Mouse (Mus musculus) forebrain, embryonic 12.5 days (tissue): Measurements from ENCODE around the gene Pnkd. TPM values are rescaled to one million over a fixed set of nuclear protein-coding genes. Genes with fewer than 3 reads are reported as not detected.
A peak's percentile ranks its signal among the peaks of the same experiment; 100 is the strongest.
"Not testable (repeated sequence)": the region's sequence is repeated elsewhere in the genome, so short reads cannot be mapped to it uniquely, and the experiment has no call there.

ENCODE experiments used
- ATAC-seq: fragments of 200-750 bp; cut with Nextera tagmentation; 2 replicates; pipeline ENCODE4 v1.8.0; 2017; ENCODE audit warnings: moderate TSS enrichment; ENCODE audit not compliant: low FRiP score
- H3K27ac ChIP-seq: fragments of 300-500 bp; sonication (generic); 2 replicates; pipeline ENCODE4 v1.5.1; 2016; ENCODE audit warnings: mild to moderate bottlenecking
- H3K27me3 ChIP-seq: fragments of 300-500 bp; sonication (generic); 2 replicates; pipeline ENCODE4 v1.6.1; 2016; ENCODE audit warnings: mild to moderate bottlenecking
- H3K36me3 ChIP-seq: fragments of 300-500 bp; sonication (generic); replicated peaks from 2 replicates; pipeline ENCODE4 v1.6.1; 2016; ENCODE audit warnings: mild to moderate bottlenecking
- H3K4me1 ChIP-seq: fragments of 300-500 bp; sonication (generic); 2 replicates; pipeline ENCODE4 v1.6.1; 2016
- H3K4me2 ChIP-seq: fragments of 300-500 bp; sonication (generic); 2 replicates; pipeline ENCODE4 v1.6.1; 2016; ENCODE audit warnings: mild to moderate bottlenecking, moderate library complexity
- H3K4me3 ChIP-seq: fragments of 300-500 bp; sonication (generic); replicated peaks from 2 replicates; pipeline ENCODE4 v1.5.1; 2016; ENCODE audit warnings: mild to moderate bottlenecking
- H3K9ac ChIP-seq: fragments of 300-500 bp; sonication (generic); 2 replicates; pipeline ENCODE4 v1.6.1; 2016; ENCODE audit warnings: mild to moderate bottlenecking
- H3K9me3 ChIP-seq: fragments of 300-500 bp; sonication (generic); 2 replicates; pipeline ENCODE4 v1.6.1; 2016
- WGBS: fragments of 180-500 bp; shearing (Covaris S2); methylation state at CpG from one replicate; pipeline ENCODE4 v1.1.7; 2016; 5-methylcytosine and 5-hydroxymethylcytosine counted together
- polyA plus RNA-seq: library from polyadenylated mRNA; unstranded; fragments of >200 nt; fragmentation: Nextera tagmentation; extraction: Ambion mirVana; gene quantifications from 2 replicates; pipeline ENCODE4 v1.2.1, GENCODE M21; 2016

Gene Pnkd
- polyA plus RNA-seq, 1 experiment from 2014 or later = 87.5 TPM

- Histone ChIP-seq H3K27me3 (no peaks in the 10 kb centered on the region), H3K36me3 (no peaks in the 10 kb centered on the region; the same call in 1 of the 2 replicates), H3K27ac (no peak overlapping the region), H3K4me3 (no peak overlapping the region), H3K4me1 (peaks cover 13% of the 10 kb centered on the region; the same call in 1 of the 2 replicates), H3K9me3 (no peaks in the 10 kb centered on the region), H3K9ac (no peak overlapping the region), H3K4me2 (no peak overlapping the region)
- 94% methylated on average over 9 of the region's 9 CpGs for WGBS
- ATAC-seq = no peak
Observed at GRCm38 (mm10) chr1:74339917-74340316, 55.2 kb downstream of the Pnkd start.

- Histone ChIP-seq H3K4me1 (peaks cover 9% of the 10 kb centered on the region; the same call in 1 of the 2 replicates), H3K4me3 (no peak overlapping the region), H3K9me3 (no peaks in the 10 kb centered on the region), H3K27ac (no peak overlapping the region), H3K36me3 (no peaks in the 10 kb centered on the region; the same call in 1 of the 2 replicates), H3K9ac (no peak overlapping the region), H3K4me2 (no peak overlapping the region), H3K27me3 (no peaks in the 10 kb centered on the region)
- no peak for ATAC-seq
- 95% methylated on average over 6 of the region's 6 CpGs for WGBS
Observed at GRCm38 (mm10) chr1:74340361-74340764, 55.6 kb downstream of the Pnkd start.

GRCm38 (mm10) chr1:74340992-74341391, 56.3 kb downstream of the Pnkd start:
- H3K4me3 ChIP-seq, H3K4me2 ChIP-seq, H3K4me1 ChIP-seq, H3K27me3 ChIP-seq, H3K36me3 ChIP-seq, H3K9me3 ChIP-seq, ATAC-seq, H3K9ac ChIP-seq, H3K27ac ChIP-seq: not testable (repeated sequence)
- 85% methylated on average over 4 of the region's 4 CpGs for WGBS

- no peak overlapping the region for H3K4me2 ChIP-seq
- WGBS = 92% methylated on average over 7 of the region's 7 CpGs
- no peak overlapping the region for H3K9ac ChIP-seq
- H3K4me3 ChIP-seq = no peak overlapping the region
- no peaks in the 10 kb centered on the region for H3K27me3 ChIP-seq
- H3K4me1 ChIP-seq = peaks cover 6% of the 10 kb centered on the region; the same call in 1 of the 2 replicates
- no peaks in the 10 kb centered on the region for H3K9me3 ChIP-seq
- no peak for ATAC-seq
- no peak overlapping the region for H3K27ac ChIP-seq
- H3K36me3 ChIP-seq = no peaks in the 10 kb centered on the region; the same call in 1 of the 2 replicates
Observed at GRCm38 (mm10) chr1:74341898-74342297, 57.2 kb downstream of the Pnkd start.

- no peak overlapping the region for H3K9ac ChIP-seq
- H3K4me2 ChIP-seq = no peak overlapping the region
- no peaks in the 10 kb centered on the region for H3K27me3 ChIP-seq
- no peaks in the 10 kb centered on the region; the same call in 1 of the 2 replicates for H3K36me3 ChIP-seq
- no peak overlapping the region for H3K27ac ChIP-seq
- H3K4me1 ChIP-seq = peaks cover 6% of the 10 kb centered on the region; the same call in 1 of the 2 replicates
- no peak overlapping the region for H3K4me3 ChIP-seq
- 100% methylated on average over 1 of the region's 1 CpGs for WGBS
- H3K9me3 ChIP-seq = no peaks in the 10 kb centered on the region
- no peak for ATAC-seq
Observed at GRCm38 (mm10) chr1:74342308-74342707, 57.6 kb downstream of the Pnkd start.

- 67% methylated on average over 5 of the region's 5 CpGs for WGBS
- no peak overlapping the region for H3K4me3 ChIP-seq
- no peaks in the 10 kb centered on the region for H3K9me3 ChIP-seq
- H3K4me2 ChIP-seq = 0 out of 2 replicates have a peak overlapping the region, but pooled peaks have one; percentile 8
- no peak overlapping the region for H3K9ac ChIP-seq
- peaks cover 6% of the 10 kb centered on the region; the same call in 1 of the 2 replicates for H3K4me1 ChIP-seq
- no peaks in the 10 kb centered on the region; the same call in 1 of the 2 replicates for H3K36me3 ChIP-seq
- no peak overlapping the region for H3K27ac ChIP-seq
- H3K27me3 ChIP-seq = no peaks in the 10 kb centered on the region
- ATAC-seq = no peak
Observed at GRCm38 (mm10) chr1:74343161-74343560, 58.4 kb downstream of the Pnkd start.

- no peak overlapping the region for H3K4me3 ChIP-seq
Observed at GRCm38 (mm10) chr1:74344163-74344916, 59.6 kb downstream of the Pnkd start.

GRCm38 (mm10) chr1:74351185-74351769, 66.5 kb downstream of the Pnkd start:
- Histone ChIP-seq H3K27ac (no peak overlapping the region), H3K4me2 (no peak overlapping the region), H3K9me3 (no peaks in the 10 kb centered on the region), H3K4me1 (no peaks in the 10 kb centered on the region), H3K4me3 (no peak overlapping the region), H3K36me3 (peaks cover 35% of the 10 kb centered on the region), H3K9ac (no peak overlapping the region), H3K27me3 (no peaks in the 10 kb centered on the region)
- ATAC-seq = no peak
- WGBS = 90% methylated on average over 13 of the region's 13 CpGs

More at GRCm38 (mm10) chr1:74344163-74344916, 59.6 kb downstream of the Pnkd start:
- Histone ChIP-seq H3K9ac (no peak overlapping the region), H3K27me3 (no peaks in the 10 kb centered on the region), H3K27ac (no peak overlapping the region), H3K4me2 (no peak overlapping the region), H3K9me3 (no peaks in the 10 kb centered on the region), H3K36me3 (peaks cover 5% of the 10 kb centered on the region), H3K4me1 (peaks cover 6% of the 10 kb centered on the region; the same call in 1 of the 2 replicates)
- ATAC-seq = no peak
- WGBS = 71% methylated on average over 11 of the region's 11 CpGs

GRCm38 (mm10) chr1:74352532-74353096, 67.9 kb downstream of the Pnkd start:
- H3K4me1 ChIP-seq = no peaks in the 10 kb centered on the region
- H3K27ac ChIP-seq = no peak overlapping the region
- H3K4me3 ChIP-seq = no peak overlapping the region
- whole genome bisulfite sequencing = 80% methylated on average over 5 of the region's 5 CpGs
- no peaks in the 10 kb centered on the region for H3K9me3 ChIP-seq
- no peak overlapping the region for H3K4me2 ChIP-seq
- H3K27me3 ChIP-seq = no peaks in the 10 kb centered on the region
- no peak overlapping the region for H3K9ac ChIP-seq
- peaks cover 35% of the 10 kb centered on the region for H3K36me3 ChIP-seq
- ATAC-seq = no peak

- no peak overlapping the region for H3K9ac ChIP-seq
- WGBS = 90% methylated on average over 9 of the region's 9 CpGs
- no peak for ATAC-seq
- no peak overlapping the region for H3K4me2 ChIP-seq
- no peaks in the 10 kb centered on the region for H3K9me3 ChIP-seq
- no peak overlapping the region for H3K27ac ChIP-seq
- H3K27me3 ChIP-seq = no peaks in the 10 kb centered on the region
- no peaks in the 10 kb centered on the region for H3K4me1 ChIP-seq
- peaks cover 35% of the 10 kb centered on the region for H3K36me3 ChIP-seq
- H3K4me3 ChIP-seq = no peak overlapping the region
Observed at GRCm38 (mm10) chr1:74353453-74354229, 68.9 kb downstream of the Pnkd start.

- Histone ChIP-seq H3K4me1 (peaks cover 3% of the 10 kb centered on the region), H3K9ac (no peak overlapping the region), H3K4me2 (no peak overlapping the region), H3K27ac (no peak overlapping the region), H3K27me3 (no peaks in the 10 kb centered on the region), H3K36me3 (peaks cover 9% of the 10 kb centered on the region), H3K4me3 (no peak overlapping the region), H3K9me3 (no peaks in the 10 kb centered on the region)
- ATAC-seq = no peak
Observed at GRCm38 (mm10) chr1:74357531-74357930, 72.8 kb downstream of the Pnkd start.

GRCm38 (mm10) chr1:74359952-74360517, 75.3 kb downstream of the Pnkd start:
- WGBS = 89% methylated on average over 5 of the region's 5 CpGs
- no peak for ATAC-seq
- Histone ChIP-seq H3K4me2 (no peak overlapping the region), H3K27ac (no peak overlapping the region), H3K36me3 (no peaks in the 10 kb centered on the region), H3K4me3 (no peak overlapping the region), H3K4me1 (peaks cover 3% of the 10 kb centered on the region), H3K27me3 (no peaks in the 10 kb centered on the region), H3K9me3 (no peaks in the 10 kb centered on the region), H3K9ac (no peak overlapping the region)
